Mouse (Mus musculus) cerebellum, postnatal 36 days (tissue): ENCODE data around the gene Wdsub1.

ENCODE experiments used
- DNase-seq, 2 experiments: peaks; one replicate each; pipeline ENCODE4 v3.0.0; 2021 to 2022; ENCODE audit warnings: mixed read lengths in 2 of 2

The Wdsub1 gene

GRCm38 (mm10) chr2:59802722-59803387, 79.5 kb downstream of the Wdsub1 start:
- no peak for DNase-seq
